Mouse (Mus musculus) lung, postnatal 0 days (tissue): Measurements from ENCODE around the gene Pcdh9. TPM values are rescaled to one million over a fixed set of nuclear protein-coding genes. Genes with fewer than 3 reads are reported as not detected.

ENCODE experiments used
- ATAC-seq: fragments of 200-750 bp; cut with Nextera tagmentation; 2 replicates; pipeline ENCODE4 v1.8.0; 2017; ENCODE audit warnings: moderate library complexity
- DNase-seq: peaks from one replicate; pipeline ENCODE4 v3.0.0-alpha.2; 2016; ENCODE audit warnings: low spot score
- H3K27ac ChIP-seq: fragments of 300-500 bp; sonication (generic); 2 replicates; pipeline ENCODE4 v1.5.1; 2014; ENCODE audit warnings: antibody characterized with exemption, mild to moderate bottlenecking, low read length, mixed read lengths
- H3K27me3 ChIP-seq: fragments of 300-500 bp; sonication (generic); replicated peaks from 2 replicates; pipeline ENCODE4 v1.6.1; 2014; ENCODE audit warnings: low read length, mixed read lengths; ENCODE audit not compliant: insufficient read depth
- H3K36me3 ChIP-seq: fragments of 300-500 bp; sonication (generic); 2 replicates; pipeline ENCODE4 v1.6.1; 2014; ENCODE audit warnings: low read length, mixed read lengths; ENCODE audit not compliant: insufficient read depth
- H3K4me1 ChIP-seq: fragments of 300-500 bp; sonication (generic); 2 replicates; pipeline ENCODE4 v1.6.1; 2014; ENCODE audit warnings: antibody characterized with exemption, low read depth, low read length, mixed read lengths; ENCODE audit not compliant: insufficient read depth
- H3K4me2 ChIP-seq: fragments of 300-500 bp; sonication (generic); replicated peaks from 2 replicates; pipeline ENCODE4 v1.6.1; 2014; ENCODE audit warnings: low read depth, mild to moderate bottlenecking, low read length, moderate library complexity, mixed read lengths
- H3K4me3 ChIP-seq: fragments of 300-500 bp; sonication (generic); 2 replicates; pipeline ENCODE4 v1.5.1; 2014; ENCODE audit warnings: low read depth, low read length
- H3K9ac ChIP-seq: fragments of 300-500 bp; sonication (generic); replicated peaks from 2 replicates; pipeline ENCODE4 v1.6.1; 2014; ENCODE audit warnings: low read depth, mild to moderate bottlenecking
- H3K9me3 ChIP-seq: fragments of 300-500 bp; sonication (generic); 2 replicates; pipeline ENCODE4 v1.6.1; 2016; ENCODE audit warnings: low read length, mixed read lengths
- CTCF ChIP-seq: IDR thresholded peaks from 2 replicates; pipeline ENCODE4 v1.5.1; 2016; ENCODE audit warnings: antibody characterized with exemption, mild to moderate bottlenecking
- EP300 ChIP-seq: IDR thresholded peaks from 2 replicates; pipeline ENCODE4 v1.6.1; 2016; ENCODE audit warnings: antibody characterized with exemption, mild to moderate bottlenecking, control low read depth
- WGBS: fragments of 180-500 bp; shearing (Covaris S2); extraction: QIAGEN DNeasy Blood & Tissue Kit; methylation state at CpG from one replicate; pipeline ENCODE4 v1.1.7; 2014; 5-methylcytosine and 5-hydroxymethylcytosine counted together
- polyA plus RNA-seq: library from polyadenylated mRNA; unstranded; fragments of >200 nt; fragmentation: Nextera tagmentation; extraction: Ambion mirVana; gene quantifications from 2 replicates; pipeline ENCODE4 v1.2.1, GENCODE M21; 2015

The Pcdh9 gene
- polyA plus RNA-seq, 1 experiment from 2014 or later = 1.4 TPM

- Histone ChIP-seq H3K27ac (no peak overlapping the region), H3K4me2 (no peak overlapping the region), H3K4me3 (no peak overlapping the region), H3K27me3 (no peaks in the 10 kb centered on the region), H3K9me3 (no peaks in the 10 kb centered on the region), H3K36me3 (no peaks in the 10 kb centered on the region), H3K4me1 (no peaks in the 10 kb centered on the region), H3K9ac (no peak overlapping the region)
- ATAC-seq (no peak), DNase-seq (no peak)
- no peak for TF ChIP-seq CTCF
- TF ChIP-seq EP300 = no peak
- WGBS = 62% methylated on average over 5 of the region's 5 CpGs
Observed at GRCm38 (mm10) chr14:93009147-93010064, 881.1 kb downstream of the Pcdh9 start.
